Mouse (Mus musculus) right cerebral cortex, postnatal 10 days (tissue): ENCODE data around the gene Snx3.

Experiments
- DNase-seq, 2 experiments: peaks; one replicate each; pipeline ENCODE4 v3.0.0; 2021; ENCODE audit warnings: low spot score in 2 of 2

The Snx3 gene

GRCm38 (mm10) chr10:42504096-42504710, 2.4 kb downstream of the Snx3 start:
- no peak for DNase-seq

DNA sequence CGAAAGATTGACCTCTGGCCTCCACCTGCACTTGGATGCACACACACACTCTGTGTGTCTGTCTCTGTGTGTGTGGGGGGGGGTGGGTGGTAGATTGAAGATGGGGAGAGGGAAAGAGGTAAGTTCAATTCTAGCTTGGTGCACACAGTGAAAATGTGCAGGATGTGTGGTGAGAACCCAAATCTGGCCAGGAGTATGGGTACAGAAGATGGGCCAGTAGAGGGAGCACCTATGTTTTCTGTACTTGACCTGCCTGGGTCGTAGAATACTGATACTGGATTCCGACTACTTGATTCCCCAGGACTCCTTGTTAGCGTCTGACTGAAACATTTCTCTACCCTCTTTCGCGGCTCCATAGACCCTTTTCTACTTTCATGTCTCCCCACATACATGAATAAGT, 8.3 kb downstream of the Snx3 start:
- DNase-seq, result no peak

DNA sequence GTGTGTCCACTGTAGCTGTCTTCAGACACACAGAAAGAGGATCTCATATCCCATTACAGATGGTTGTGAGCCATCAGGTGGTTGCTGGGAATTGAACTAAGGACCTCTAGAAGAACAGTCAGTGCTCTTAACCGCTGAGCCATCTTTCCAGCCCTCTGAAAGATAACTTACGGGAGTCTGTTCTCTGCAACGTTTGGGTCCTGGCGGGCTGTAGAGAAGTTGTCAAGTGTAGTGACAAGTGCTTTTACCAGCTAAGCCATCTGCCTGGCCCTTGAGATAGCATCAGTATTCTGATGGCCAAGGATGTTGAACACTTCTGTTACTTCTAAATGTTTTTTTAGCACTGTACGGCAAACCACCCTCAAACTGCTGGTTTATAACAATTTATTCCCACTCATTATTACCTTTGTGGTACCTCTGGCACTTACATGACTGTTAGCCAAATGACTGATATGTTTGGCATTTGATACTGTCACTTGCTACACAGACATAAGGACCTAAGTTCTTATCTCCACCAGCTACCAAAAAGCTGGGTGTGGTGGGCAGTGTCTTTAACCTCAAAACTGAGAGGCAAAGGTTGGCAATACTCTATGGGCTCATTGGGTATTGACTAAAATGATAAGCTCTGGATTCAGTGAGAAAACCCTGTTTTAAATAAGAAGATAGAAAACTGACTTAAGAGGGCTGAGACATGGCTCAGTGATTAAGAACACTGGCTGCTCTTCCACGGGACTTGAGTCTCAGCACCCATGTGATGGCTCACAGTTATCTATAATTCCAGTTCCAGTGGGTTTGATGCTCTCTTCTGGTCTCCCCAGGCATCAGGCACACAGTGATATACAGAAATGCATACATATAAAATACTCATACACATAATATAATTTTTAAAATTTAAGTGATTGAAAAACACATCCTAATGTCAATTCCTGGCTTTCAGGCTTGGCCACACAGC, 9.6 kb downstream of the Snx3 start:
- no peak for DNase-seq

- no peak for DNase-seq
Measured at GRCm38 (mm10) chr10:42514125-42514524, 12.3 kb downstream of the Snx3 start.

- DNase-seq, result no peak
Measured at GRCm38 (mm10) chr10:42518363-42518762, 16.5 kb downstream of the Snx3 start.

DNA sequence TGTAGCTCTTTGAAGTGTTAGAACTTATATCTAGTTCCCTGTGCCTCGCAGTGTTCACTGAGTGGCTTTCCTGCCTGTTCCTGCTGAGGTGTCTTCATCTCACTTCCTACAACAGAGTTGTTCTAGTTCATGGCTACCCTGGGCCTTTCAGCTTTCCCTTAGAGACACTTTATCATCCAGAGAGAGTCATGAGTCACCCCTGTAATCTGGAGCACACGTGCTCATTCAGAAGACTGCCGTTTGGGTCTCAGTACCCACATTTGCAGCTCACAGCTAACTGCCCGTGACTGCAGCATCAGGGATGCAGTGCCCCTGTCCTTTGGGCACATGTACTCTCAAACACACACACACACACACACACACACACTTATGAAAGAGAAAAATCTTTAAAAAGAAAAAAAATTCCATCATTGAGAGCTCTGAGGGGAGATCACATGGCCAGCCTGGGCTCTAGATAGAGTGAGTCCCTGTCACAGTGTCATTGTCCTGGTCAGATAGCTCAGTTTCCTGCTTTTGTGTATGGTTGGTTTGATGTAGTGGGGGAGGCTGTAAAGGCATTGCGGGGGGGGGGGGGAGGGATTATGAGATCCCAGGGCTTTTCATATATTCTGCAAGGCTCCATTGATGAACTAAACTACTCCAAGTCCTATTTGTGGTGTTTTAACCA, 19.6 kb downstream of the Snx3 start:
- DNase-seq, result no peak

DNA sequence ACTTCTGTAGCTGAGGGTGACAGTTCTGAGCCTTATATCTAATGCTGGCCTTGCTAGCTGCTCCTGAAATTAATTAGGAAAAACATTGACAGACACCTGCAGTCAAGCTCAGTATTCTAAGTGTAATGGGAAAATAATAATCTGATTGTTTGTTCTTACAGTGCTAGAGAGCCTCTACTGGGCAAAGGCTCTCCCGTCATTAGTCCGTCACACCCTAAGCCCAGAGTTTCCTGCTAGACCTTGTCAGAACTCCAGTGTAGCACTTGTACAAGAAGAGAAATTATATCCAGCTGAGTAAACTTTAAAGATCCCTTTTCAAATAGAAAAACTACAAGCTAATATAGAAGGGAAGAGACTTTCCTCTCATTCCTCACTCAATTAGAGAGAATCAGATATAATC, 21.1 kb downstream of the Snx3 start:
- no peak for DNase-seq

GRCm38 (mm10) chr10:42523556-42524162, 21.8 kb downstream of the Snx3 start:
- DNase-seq, result no peak

GRCm38 (mm10) chr10:42525682-42526081, 23.9 kb downstream of the Snx3 start:
- DNase-seq, result no peak

- DNase-seq, result no peak
Measured at GRCm38 (mm10) chr10:42533836-42534453, 32.1 kb downstream of the Snx3 start.

DNA sequence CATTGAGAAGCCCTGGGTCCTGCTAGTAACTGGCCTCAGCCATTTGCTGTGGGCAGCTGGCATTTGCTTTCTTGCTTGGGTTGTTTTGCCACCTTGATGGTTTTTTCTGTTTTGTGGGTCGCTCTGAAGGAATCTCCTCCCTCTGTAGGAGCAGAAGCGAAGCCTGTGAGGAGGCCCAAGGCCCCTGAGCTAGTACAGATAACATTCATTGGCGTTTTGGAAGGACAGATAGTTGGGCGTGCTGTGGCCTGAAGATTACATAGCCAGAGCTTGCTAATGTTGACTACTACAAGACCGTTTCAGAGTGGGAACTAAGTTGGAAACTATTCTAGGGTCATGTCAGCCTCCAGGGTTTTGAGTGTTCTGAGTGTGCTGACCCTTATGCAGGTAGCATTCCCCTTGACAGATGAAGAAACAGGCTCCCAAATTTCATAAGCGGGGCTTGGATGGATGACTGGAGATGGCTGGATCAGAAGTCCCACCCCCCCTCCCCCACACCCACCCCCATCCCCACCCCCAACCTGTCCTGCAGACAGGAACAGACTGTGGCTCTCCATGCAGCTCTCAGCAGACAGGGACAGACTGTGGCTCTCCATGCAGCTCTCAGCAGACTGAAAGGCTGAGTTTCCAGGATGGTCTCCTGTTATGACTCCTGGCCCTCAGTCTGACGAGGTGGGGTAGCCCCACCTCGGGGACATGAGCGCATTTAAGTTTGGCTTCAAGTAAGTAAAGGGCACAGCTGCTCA, 35.9 kb downstream of the Snx3 start:
- no peak for DNase-seq

DNA sequence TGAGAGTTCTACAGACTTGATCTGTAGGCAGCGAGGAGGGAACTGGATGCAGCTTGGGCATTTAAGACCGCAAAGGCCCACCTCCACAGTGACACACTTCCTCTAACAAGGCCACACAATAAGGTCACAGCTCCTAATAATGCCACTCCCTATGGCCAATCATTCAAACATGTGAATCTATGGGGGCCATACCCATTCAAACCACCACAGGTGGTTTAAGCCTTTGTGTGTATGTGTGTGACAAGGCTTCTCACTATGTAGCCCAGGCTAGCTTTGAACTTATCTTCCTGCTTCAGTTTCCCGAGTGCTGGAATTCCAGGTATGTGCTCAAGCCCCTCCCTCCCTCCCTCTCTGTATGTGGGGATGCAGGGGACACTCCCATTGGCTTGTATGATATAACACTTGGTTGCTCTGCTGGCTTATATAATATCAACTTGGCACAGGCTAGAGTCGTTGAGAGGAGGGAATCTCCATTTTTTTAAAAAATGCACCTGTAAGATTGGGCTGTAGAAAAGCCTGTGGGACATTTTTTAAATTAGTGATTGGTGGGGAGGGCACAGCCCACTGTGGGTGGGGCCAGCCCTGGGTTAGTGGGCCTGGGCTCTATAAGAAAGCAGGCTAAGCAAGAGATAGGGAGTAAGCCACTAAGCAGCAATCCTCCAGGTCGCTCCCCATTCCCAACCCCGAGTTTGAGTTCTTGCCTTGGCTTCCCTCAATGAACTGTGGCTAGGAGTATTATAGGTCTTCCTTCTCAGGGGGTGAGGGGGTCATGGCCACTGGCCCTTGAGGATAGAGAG, 44.1 kb downstream of the Snx3 start:
- DNase-seq, result no peak

GRCm38 (mm10) chr10:42546507-42546906, 44.7 kb downstream of the Snx3 start:
- DNase-seq, result no peak

DNA sequence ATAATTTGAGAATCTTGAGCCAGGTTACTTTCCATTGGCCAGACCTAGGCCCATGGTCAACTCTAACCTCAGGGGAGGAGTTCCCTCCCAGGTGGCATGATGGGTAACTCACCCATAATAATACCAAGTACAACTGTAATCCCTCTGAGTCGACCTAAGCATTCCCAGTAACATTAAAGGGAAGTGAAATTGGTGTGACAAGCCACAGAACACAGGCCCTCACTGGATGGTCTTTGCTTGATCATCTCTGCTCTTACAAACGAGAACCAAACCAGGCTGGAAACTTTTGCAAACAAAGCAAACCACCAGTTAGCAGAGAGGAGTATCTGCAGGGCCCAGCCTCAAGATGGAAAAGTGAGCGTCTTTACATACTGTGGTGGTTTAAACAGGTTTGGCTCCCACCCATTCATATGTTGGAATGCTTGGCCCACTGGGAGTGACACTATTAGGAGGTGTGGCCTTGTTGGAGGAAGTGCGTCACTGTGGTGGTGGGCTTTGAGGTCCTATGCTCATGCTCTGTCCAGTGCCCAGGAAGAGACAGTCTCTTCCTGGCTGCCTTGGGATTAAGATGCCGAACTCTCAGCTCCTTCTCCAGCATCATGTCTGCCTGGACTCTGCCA, 57.9 kb downstream of the Snx3 start:
- DNase-seq, result no peak

- DNase-seq, result no peak
Measured at GRCm38 (mm10) chr10:42562272-42562671, 60.4 kb downstream of the Snx3 start.

DNA sequence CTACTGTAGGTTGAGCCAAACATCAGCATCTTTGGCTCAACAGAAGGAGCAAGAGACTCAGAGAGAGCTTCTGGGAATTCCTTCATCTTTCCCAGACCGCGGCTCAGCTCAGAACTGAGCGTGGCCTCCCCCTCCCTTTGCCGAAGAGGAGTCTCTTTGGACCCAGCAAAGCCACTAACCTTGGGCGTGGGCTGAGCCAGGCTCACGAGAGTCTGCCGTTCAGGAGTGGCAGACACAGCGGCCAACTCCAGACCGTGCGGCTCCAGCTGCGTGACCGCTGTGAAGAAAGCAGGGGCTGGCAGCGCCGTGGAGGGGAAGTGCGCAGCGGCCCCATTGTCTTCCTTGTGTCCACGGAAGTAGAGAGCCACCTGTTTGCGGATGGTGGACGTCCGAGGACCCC, 70.7 kb downstream of the Snx3 start:
- no peak for DNase-seq

DNA sequence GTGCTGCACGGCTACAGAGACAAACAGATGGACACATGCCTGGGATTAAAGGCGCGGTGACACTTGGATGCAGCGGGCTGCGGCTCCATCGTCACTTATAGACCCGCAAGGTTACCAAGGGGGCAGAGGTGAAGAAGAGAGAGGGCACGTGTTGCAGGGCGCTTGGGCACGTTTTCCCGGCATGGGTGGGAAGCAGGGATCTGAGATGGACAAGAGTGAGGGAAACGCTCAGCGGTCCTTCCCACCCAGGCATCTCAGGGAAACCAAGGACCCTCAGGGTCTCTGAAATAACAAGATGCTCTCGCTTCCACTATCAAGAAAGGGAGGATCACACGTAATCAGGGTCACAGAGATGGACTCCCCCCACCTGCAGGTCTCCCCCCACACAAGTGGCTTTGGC, 71.1 kb downstream of the Snx3 start:
- DNase-seq, result no peak

DNA sequence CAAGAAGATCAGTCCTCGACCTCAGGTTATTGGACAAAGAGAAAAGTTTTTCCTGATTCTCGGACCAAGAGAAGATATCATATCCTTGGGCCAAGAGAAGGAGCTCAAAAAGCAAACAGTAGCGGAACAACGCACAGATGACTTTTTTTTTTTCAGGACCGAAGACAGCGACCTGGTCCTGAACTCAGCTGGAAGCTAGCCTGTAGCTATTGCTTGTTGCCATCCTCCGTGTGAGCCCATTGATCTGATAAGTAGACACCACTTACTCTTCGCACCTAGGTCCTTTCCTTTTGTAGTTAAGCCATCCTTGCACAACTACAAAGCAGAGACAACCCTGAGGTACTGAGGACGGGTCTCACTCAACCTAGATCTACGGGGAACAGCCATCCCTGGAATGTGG, 72.8 kb downstream of the Snx3 start:
- DNase-seq, result no peak

- no peak for DNase-seq
Measured at GRCm38 (mm10) chr10:42577525-42578280, 75.9 kb downstream of the Snx3 start.
